Mouse (Mus musculus): ENCODE results near the gene Thoc5. TPM values are rescaled to one million over a fixed set of nuclear protein-coding genes. Genes with fewer than 3 reads are reported as not detected.

The Thoc5 gene
- polyA plus RNA-seq (2012; rRNA removed), result 22.3 and 24.6 TPM in 2 replicates

- DNase-seq (ENCODE audit: low read depth, low spot score), result peak; percentile 74
- WGBS, result 2% methylated on average over 52 of the region's 52 CpGs
Observed at GRCm38 (mm10) chr11:4894848-4895816, at the start of gene Thoc5. Thoc5 (plus strand) TSS chr11:4895320.

GRCm38 (mm10) chr11:4848483-4849248 lies 46.5 kb upstream of the Thoc5 start:
- WGBS, result under 1% methylated on average over 50 of the region's 50 CpGs
- no peak for DNase-seq (ENCODE audit: low read depth, low spot score)

- DNase-seq (ENCODE audit: low read depth, low spot score), result peak; percentile 98
- under 1% methylated on average over 59 of the region's 60 CpGs for WGBS
Observed at GRCm38 (mm10) chr11:4849258-4849943, 45.7 kb upstream of the Thoc5 start, which contains the start of gene Nf2. Nf2 (minus strand) TSS chr11:4849536.

GRCm38 (mm10) chr11:4850404-4850803 lies 44.7 kb upstream of the Thoc5 start:
- WGBS, result 89% methylated on average over 2 of the region's 2 CpGs
- no peak for DNase-seq (ENCODE audit: low read depth, low spot score)

GRCm38 (mm10) chr11:4853021-4853420 lies 42.1 kb upstream of the Thoc5 start:
- DNase-seq (ENCODE audit: low read depth, low spot score), result no peak

- DNase-seq (ENCODE audit: low read depth, low spot score), result no peak
- WGBS, result 94% methylated on average over 5 of the region's 5 CpGs
Observed at GRCm38 (mm10) chr11:4854181-4854580, 40.9 kb upstream of the Thoc5 start.

GRCm38 (mm10) chr11:4858416-4858815 lies 36.7 kb upstream of the Thoc5 start:
- WGBS, result 46% methylated on average over 2 of the region's 2 CpGs
- no peak for DNase-seq (ENCODE audit: low read depth, low spot score)

GRCm38 (mm10) chr11:4860986-4861385 lies 34.1 kb upstream of the Thoc5 start:
- 41% methylated on average over 1 of the region's 1 CpGs for WGBS
- DNase-seq (ENCODE audit: low read depth, low spot score), result no peak

GRCm38 (mm10) chr11:4861816-4862604 lies 33.1 kb upstream of the Thoc5 start:
- 47% methylated on average over 11 of the region's 11 CpGs for WGBS
- no peak for DNase-seq (ENCODE audit: low read depth, low spot score)

GRCm38 (mm10) chr11:4862730-4863129 lies 32.4 kb upstream of the Thoc5 start:
- DNase-seq (ENCODE audit: low read depth, low spot score), result no peak
- 95% methylated on average over 1 of the region's 1 CpGs for WGBS

GRCm38 (mm10) chr11:4865645-4866251 lies 29.4 kb upstream of the Thoc5 start:
- 35% methylated on average over 10 of the region's 10 CpGs for WGBS
- DNase-seq (ENCODE audit: low read depth, low spot score), result no peak

- WGBS, result under 1% methylated on average over 30 of the region's 30 CpGs
- DNase-seq (ENCODE audit: low read depth, low spot score), result no peak
Observed at GRCm38 (mm10) chr11:4873755-4874475, 21.2 kb upstream of the Thoc5 start, which contains the start of gene Nipsnap1. Nipsnap1 (plus strand) TSS chr11:4873951.

- DNase-seq (ENCODE audit: low read depth, low spot score), result no peak
- 5% methylated on average over 10 of the region's 10 CpGs for WGBS
Observed at GRCm38 (mm10) chr11:4874551-4874950, 20.6 kb upstream of the Thoc5 start.

GRCm38 (mm10) chr11:4881087-4881486 lies 14.0 kb upstream of the Thoc5 start:
- no peak for DNase-seq (ENCODE audit: low read depth, low spot score)
- WGBS, result 84% methylated on average over 4 of the region's 4 CpGs

GRCm38 (mm10) chr11:4882892-4883627 lies 12.1 kb upstream of the Thoc5 start:
- WGBS, result 26% methylated on average over 14 of the region's 14 CpGs
- peak; percentile 76 for DNase-seq (ENCODE audit: low read depth, low spot score)

GRCm38 (mm10) chr11:4885385-4885903 lies 9.7 kb upstream of the Thoc5 start:
- 51% methylated on average over 2 of the region's 2 CpGs for WGBS
- no peak for DNase-seq (ENCODE audit: low read depth, low spot score)

- 95% methylated on average over 3 of the region's 3 CpGs for WGBS
- no peak for DNase-seq (ENCODE audit: low read depth, low spot score)
Observed at GRCm38 (mm10) chr11:4886987-4887386, 8.1 kb upstream of the Thoc5 start.
